Mouse (Mus musculus) myocyte (in vitro differentiated cells): ENCODE results near the gene Sat2.

Experiments used
- E2F4 ChIP-seq: IDR thresholded peaks from one replicate; pipeline ENCODE4 v1.6.1; 2011; ENCODE audit warnings: mild to moderate bottlenecking, control low read depth, moderate library complexity; ENCODE audit not compliant: insufficient read depth
- MYOG ChIP-seq, 3 experiments: IDR thresholded peaks; one replicate each; pipeline ENCODE4 v1.6.1; 2011; ENCODE audit warnings: control low read depth in 2 of 3, low read depth in 2 of 3, mild to moderate bottlenecking in 2 of 3; ENCODE audit not compliant: insufficient read length in 2 of 3, control insufficient read depth in 1 of 3, insufficient read depth in 1 of 3
- POLR2A ChIP-seq: IDR thresholded peaks from one replicate; pipeline ENCODE4 v1.6.1; 2011; ENCODE audit warnings: low read depth, mild to moderate bottlenecking, control low read depth, moderate library complexity; ENCODE audit not compliant: insufficient read length
- POLR2AphosphoS2 ChIP-seq: IDR thresholded peaks from one replicate; pipeline ENCODE4 v1.6.1; 2011; ENCODE audit warnings: low read depth, control low read depth; ENCODE audit not compliant: insufficient read length

- TF ChIP-seq POLR2A (no peak), E2F4 (no peak), MYOG (IDR thresholded peaks at IDR 0.05; ENCODE audit: control insufficient read depth in 1 of 3, insufficient read depth in 1 of 3, insufficient read length in 2 of 3, low read depth in 2 of 3) (no peak), POLR2AphosphoS2 (no peak)
These were observed 32.9 kb downstream of the Sat2 start for GRCm38 (mm10) chr11:69654760-69655159.
